Mouse (Mus musculus): ENCODE measurements around the gene Zfp341. TPM values are rescaled to one million over a fixed set of nuclear protein-coding genes. Genes with fewer than 3 reads are reported as not detected.
A peak's percentile ranks its signal among the peaks of the same experiment; 100 is the strongest.

Gene Zfp341
- polyA plus RNA-seq, 1 experiment from 2014 or later = 2.3 TPM

- peaks cover 26% of the 10 kb centered on the region for H3K4me1 ChIP-seq (ENCODE audit: control insufficient read depth, insufficient read depth, low read depth, low read length)
- 49% methylated on average over 19 of the region's 19 CpGs for WGBS
- peak overlapping the region; percentile 81 for H3K27ac ChIP-seq (ENCODE audit: low read depth, low read length)
- no peaks in the 10 kb centered on the region for H3K36me3 ChIP-seq (ENCODE audit: control insufficient read depth, insufficient read depth, low read length)
- no peaks in the 10 kb centered on the region for H3K9me3 ChIP-seq (ENCODE audit: control insufficient read depth, low read length)
- no peaks in the 10 kb centered on the region for H3K27me3 ChIP-seq (replicated peaks; ENCODE audit: control insufficient read depth, insufficient read depth, low read length)
- peak overlapping the region; percentile 4; the same call in 1 of the 2 replicates for H3K4me3 ChIP-seq (ENCODE audit: low read length)
- H3K9ac ChIP-seq (ENCODE audit: low read depth, low read length) = peak overlapping the region; percentile 2; the same call in 1 of the 2 replicates
- peak overlapping the region; percentile 53 for H3K4me2 ChIP-seq (ENCODE audit: low read length)
- peak; percentile 68 for ATAC-seq
These were observed 63.8 kb downstream of the Zfp341 start for GRCm38 (mm10) chr2:154676653-154677609.

DNA sequence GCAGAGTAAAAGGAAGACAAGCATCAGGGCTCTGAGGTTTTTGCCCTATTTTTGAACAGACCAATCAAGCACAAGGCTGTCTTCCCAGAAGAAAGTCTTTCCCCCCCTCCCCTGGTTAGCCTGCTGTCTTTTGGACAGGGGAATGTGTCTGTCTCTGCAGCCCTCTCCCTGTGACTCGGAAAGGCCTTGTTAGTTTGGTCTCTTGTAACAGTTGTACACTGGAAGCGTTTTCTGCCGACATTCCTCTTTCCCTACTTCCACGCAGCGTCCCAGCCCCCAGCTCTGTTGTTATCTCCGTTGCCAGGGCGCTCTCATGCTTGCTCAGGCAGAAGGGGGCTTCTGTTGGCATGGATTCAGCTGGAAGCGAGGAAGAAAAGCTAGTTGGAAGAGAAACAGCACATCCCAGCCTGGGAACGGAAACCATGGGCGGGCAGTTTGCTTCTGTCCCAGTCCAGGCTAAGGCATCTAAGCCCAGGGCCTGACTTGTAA, 64.6 kb downstream of the Zfp341 start:
- Histone ChIP-seq H3K9me3 (ENCODE audit: control insufficient read depth, low read length) (no peaks in the 10 kb centered on the region), H3K36me3 (ENCODE audit: control insufficient read depth, insufficient read depth, low read length) (no peaks in the 10 kb centered on the region), H3K4me1 (ENCODE audit: control insufficient read depth, insufficient read depth, low read depth, low read length) (peaks cover 34% of the 10 kb centered on the region), H3K27ac (ENCODE audit: low read depth, low read length) (peak overlapping the region; percentile 81), H3K9ac (ENCODE audit: low read depth, low read length) (peak overlapping the region; percentile 2; the same call in 1 of the 2 replicates), H3K27me3 (replicated peaks; ENCODE audit: control insufficient read depth, insufficient read depth, low read length) (no peaks in the 10 kb centered on the region), H3K4me2 (ENCODE audit: low read length) (peak overlapping the region; percentile 53), H3K4me3 (ENCODE audit: low read length) (peak overlapping the region; percentile 4; the same call in 1 of the 2 replicates)
- WGBS = 4% methylated on average over 10 of the region's 10 CpGs
- peak; percentile 85 for ATAC-seq

DNA sequence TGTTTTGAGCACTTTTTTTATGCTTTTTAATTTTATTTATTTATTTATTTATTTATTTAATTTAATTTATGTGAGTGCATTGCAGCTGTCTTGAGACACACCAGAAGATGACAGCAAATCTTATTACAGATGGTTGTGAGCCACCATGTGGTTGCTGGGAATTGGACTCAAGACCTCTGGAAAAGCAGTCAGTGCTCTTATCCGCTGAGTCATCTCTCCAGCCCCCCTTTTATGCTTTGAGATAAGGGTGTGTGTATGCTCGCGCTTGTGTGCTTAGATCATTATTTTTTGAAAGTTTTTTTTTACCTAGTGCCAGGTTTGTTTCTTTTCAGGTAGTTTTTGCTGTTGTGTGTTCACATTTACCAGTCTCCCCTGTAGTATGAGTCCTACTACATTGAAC, 65.9 kb downstream of the Zfp341 start:
- Histone ChIP-seq H3K36me3 (ENCODE audit: control insufficient read depth, insufficient read depth, low read length) (no peaks in the 10 kb centered on the region), H3K27ac (ENCODE audit: low read depth, low read length) (no peak overlapping the region), H3K4me1 (ENCODE audit: control insufficient read depth, insufficient read depth, low read depth, low read length) (peaks cover 42% of the 10 kb centered on the region), H3K4me2 (ENCODE audit: low read length) (no peak overlapping the region), H3K27me3 (replicated peaks; ENCODE audit: control insufficient read depth, insufficient read depth, low read length) (no peaks in the 10 kb centered on the region), H3K4me3 (ENCODE audit: low read length) (no peak overlapping the region), H3K9ac (ENCODE audit: low read depth, low read length) (no peak overlapping the region), H3K9me3 (ENCODE audit: control insufficient read depth, low read length) (no peaks in the 10 kb centered on the region)
- whole genome bisulfite sequencing = 87% methylated on average over 3 of the region's 3 CpGs
- no peak for ATAC-seq

DNA sequence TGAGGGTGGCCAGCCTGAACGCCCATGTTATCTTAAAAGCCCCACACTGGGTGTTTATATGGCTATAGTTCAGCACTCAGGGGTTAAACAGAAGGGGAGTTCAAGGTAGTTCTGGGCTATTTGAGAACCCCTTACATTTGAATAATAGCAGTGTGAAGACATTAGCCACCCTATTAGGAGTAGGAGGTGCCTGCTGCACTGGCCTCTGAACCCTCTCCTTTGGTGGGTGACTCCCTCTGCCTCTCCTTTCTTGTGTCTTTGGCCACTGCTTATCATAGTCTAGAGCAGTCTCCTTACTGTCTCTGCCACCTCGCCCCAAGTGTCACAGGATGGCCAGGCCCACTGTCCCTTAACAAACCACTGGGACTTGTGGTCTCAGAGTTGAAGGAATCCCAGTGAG, 67.2 kb downstream of the Zfp341 start:
- Histone ChIP-seq H3K4me2 (ENCODE audit: low read length) (no peak overlapping the region), H3K9ac (ENCODE audit: low read depth, low read length) (no peak overlapping the region), H3K36me3 (ENCODE audit: control insufficient read depth, insufficient read depth, low read length) (no peaks in the 10 kb centered on the region), H3K4me1 (ENCODE audit: control insufficient read depth, insufficient read depth, low read depth, low read length) (peaks cover 40% of the 10 kb centered on the region), H3K27me3 (replicated peaks; ENCODE audit: control insufficient read depth, insufficient read depth, low read length) (no peaks in the 10 kb centered on the region), H3K27ac (ENCODE audit: low read depth, low read length) (no peak overlapping the region), H3K9me3 (ENCODE audit: control insufficient read depth, low read length) (no peaks in the 10 kb centered on the region), H3K4me3 (ENCODE audit: low read length) (no peak overlapping the region)
- ATAC-seq = no peak
- 89% methylated on average over 2 of the region's 2 CpGs for WGBS

DNA sequence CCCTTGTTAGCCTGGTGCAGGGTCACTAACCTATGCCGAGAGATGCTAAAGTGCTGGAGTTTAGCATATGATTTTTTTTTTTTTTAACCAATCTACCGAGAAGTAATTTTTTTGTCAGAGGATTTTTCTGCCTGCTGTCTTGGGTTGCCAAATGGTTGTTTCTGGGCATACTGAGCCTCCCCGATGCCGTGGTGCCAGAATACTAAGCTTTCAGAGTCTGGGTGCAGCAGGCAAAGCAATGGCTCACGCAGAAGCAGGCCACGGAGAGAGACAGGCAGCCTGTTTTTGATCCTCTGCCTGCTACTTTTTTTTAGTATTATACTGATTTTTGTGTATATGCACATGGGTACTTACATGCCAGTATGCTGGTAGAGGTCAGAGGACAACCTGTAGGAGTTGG, 67.8 kb downstream of the Zfp341 start:
- H3K9ac ChIP-seq (ENCODE audit: low read depth, low read length) = no peak overlapping the region
- WGBS = 73% methylated on average over 6 of the region's 6 CpGs
- H3K9me3 ChIP-seq (ENCODE audit: control insufficient read depth, low read length) = no peaks in the 10 kb centered on the region
- no peak overlapping the region for H3K27ac ChIP-seq (ENCODE audit: low read depth, low read length)
- peaks cover 40% of the 10 kb centered on the region for H3K4me1 ChIP-seq (ENCODE audit: control insufficient read depth, insufficient read depth, low read depth, low read length)
- no peaks in the 10 kb centered on the region for H3K36me3 ChIP-seq (ENCODE audit: control insufficient read depth, insufficient read depth, low read length)
- no peak overlapping the region for H3K4me2 ChIP-seq (ENCODE audit: low read length)
- no peaks in the 10 kb centered on the region for H3K27me3 ChIP-seq (replicated peaks; ENCODE audit: control insufficient read depth, insufficient read depth, low read length)
- no peak overlapping the region for H3K4me3 ChIP-seq (ENCODE audit: low read length)
- ATAC-seq = no peak

GRCm38 (mm10) chr2:154682712-154683111, 69.6 kb downstream of the Zfp341 start:
- H3K4me3 ChIP-seq (ENCODE audit: low read length) = no peak overlapping the region

DNA sequence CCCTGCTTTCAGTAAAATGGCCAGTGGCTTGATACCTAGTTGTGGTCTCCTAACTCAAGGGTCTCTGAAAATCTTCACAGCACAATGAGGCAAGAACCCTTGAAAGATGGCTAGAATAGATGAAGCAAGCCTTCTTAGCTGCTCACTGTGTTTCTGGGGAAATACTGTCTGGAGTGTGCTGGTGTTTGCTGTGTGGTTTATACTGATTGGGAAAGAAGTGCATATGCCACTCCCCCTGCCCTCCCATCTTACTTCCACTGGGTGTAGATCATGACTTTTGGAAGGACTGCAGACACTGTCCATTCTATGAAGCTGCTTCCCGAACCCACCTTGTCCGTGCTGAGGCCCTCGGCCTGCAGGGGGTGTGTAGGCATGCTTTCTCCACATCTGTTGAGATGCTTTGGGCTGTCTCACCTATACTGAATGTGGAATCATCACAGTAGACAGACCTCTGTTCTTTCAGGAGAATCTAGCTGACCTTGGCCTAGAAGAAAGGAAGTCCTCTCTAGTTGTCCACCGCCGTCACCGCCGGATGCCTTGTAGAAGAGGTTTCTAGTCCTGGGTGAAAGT, 71.9 kb downstream of the Zfp341 start:
- ATAC-seq = no peak
- WGBS = 92% methylated on average over 7 of the region's 7 CpGs
- peaks cover 4% of the 10 kb centered on the region; the same call in 1 of the 2 replicates for H3K36me3 ChIP-seq (ENCODE audit: control insufficient read depth, insufficient read depth, low read length)
- no peaks in the 10 kb centered on the region for H3K9me3 ChIP-seq (ENCODE audit: control insufficient read depth, low read length)
- no peak overlapping the region for H3K27ac ChIP-seq (ENCODE audit: low read depth, low read length)
- no peak overlapping the region for H3K9ac ChIP-seq (ENCODE audit: low read depth, low read length)
- H3K4me2 ChIP-seq (ENCODE audit: low read length) = no peak overlapping the region
- H3K4me1 ChIP-seq (ENCODE audit: control insufficient read depth, insufficient read depth, low read depth, low read length) = peaks cover 23% of the 10 kb centered on the region
- H3K27me3 ChIP-seq (replicated peaks; ENCODE audit: control insufficient read depth, insufficient read depth, low read length) = no peaks in the 10 kb centered on the region
- no peak overlapping the region for H3K4me3 ChIP-seq (ENCODE audit: low read length)

More at GRCm38 (mm10) chr2:154682712-154683111, 69.6 kb downstream of the Zfp341 start:
- peak overlapping the region; percentile 30; the same call in 1 of the 2 replicates for H3K27ac ChIP-seq (ENCODE audit: low read depth, low read length)
- ATAC-seq = 0 out of 2 replicates have a peak, but pooled peaks have one; percentile 13
- no peaks in the 10 kb centered on the region for H3K9me3 ChIP-seq (ENCODE audit: control insufficient read depth, low read length)
- no peak overlapping the region for H3K9ac ChIP-seq (ENCODE audit: low read depth, low read length)
- H3K36me3 ChIP-seq (ENCODE audit: control insufficient read depth, insufficient read depth, low read length) = no peaks in the 10 kb centered on the region
- H3K4me2 ChIP-seq (ENCODE audit: low read length) = no peak overlapping the region
- WGBS = 26% methylated on average over 1 of the region's 1 CpGs
- no peaks in the 10 kb centered on the region for H3K27me3 ChIP-seq (replicated peaks; ENCODE audit: control insufficient read depth, insufficient read depth, low read length)
- H3K4me1 ChIP-seq (ENCODE audit: control insufficient read depth, insufficient read depth, low read depth, low read length) = peaks cover 30% of the 10 kb centered on the region

DNA sequence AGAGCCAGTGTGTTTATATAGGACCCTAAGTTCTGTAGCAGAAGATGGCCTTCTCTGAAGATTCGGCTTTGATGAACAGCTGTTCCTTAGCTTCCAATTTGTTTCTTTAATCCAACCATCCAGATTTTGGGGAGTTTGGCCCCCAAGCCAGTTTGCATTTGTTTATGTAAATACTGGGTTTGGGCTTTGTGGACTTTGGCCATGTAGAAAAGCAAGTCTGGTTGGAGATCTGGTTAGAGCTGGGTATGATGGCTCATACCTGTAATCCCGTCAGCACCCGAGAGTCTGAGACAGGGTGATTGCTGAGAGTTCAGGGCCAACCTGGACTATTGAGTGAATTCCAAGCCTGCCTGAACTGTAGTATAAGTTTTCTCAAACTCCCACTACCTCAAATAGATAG, 72.7 kb downstream of the Zfp341 start:
- H3K4me3 ChIP-seq (ENCODE audit: low read length) = no peak overlapping the region
- peaks cover 11% of the 10 kb centered on the region for H3K36me3 ChIP-seq (ENCODE audit: control insufficient read depth, insufficient read depth, low read length)
- H3K4me1 ChIP-seq (ENCODE audit: control insufficient read depth, insufficient read depth, low read depth, low read length) = peaks cover 23% of the 10 kb centered on the region
- ATAC-seq = no peak
- H3K27ac ChIP-seq (ENCODE audit: low read depth, low read length) = no peak overlapping the region
- H3K9ac ChIP-seq (ENCODE audit: low read depth, low read length) = no peak overlapping the region
- H3K9me3 ChIP-seq (ENCODE audit: control insufficient read depth, low read length) = no peaks in the 10 kb centered on the region
- no peaks in the 10 kb centered on the region for H3K27me3 ChIP-seq (replicated peaks; ENCODE audit: control insufficient read depth, insufficient read depth, low read length)
- no peak overlapping the region for H3K4me2 ChIP-seq (ENCODE audit: low read length)
- WGBS = 93% methylated on average over 3 of the region's 3 CpGs

- Histone ChIP-seq H3K9me3 (ENCODE audit: control insufficient read depth, low read length) (no peaks in the 10 kb centered on the region), H3K4me2 (ENCODE audit: low read length) (no peak overlapping the region), H3K9ac (ENCODE audit: low read depth, low read length) (no peak overlapping the region), H3K4me1 (ENCODE audit: control insufficient read depth, insufficient read depth, low read depth, low read length) (peaks cover 20% of the 10 kb centered on the region), H3K36me3 (ENCODE audit: control insufficient read depth, insufficient read depth, low read length) (peaks cover 13% of the 10 kb centered on the region), H3K27ac (ENCODE audit: low read depth, low read length) (no peak overlapping the region), H3K27me3 (replicated peaks; ENCODE audit: control insufficient read depth, insufficient read depth, low read length) (no peaks in the 10 kb centered on the region), H3K4me3 (ENCODE audit: low read length) (no peak overlapping the region)
- 94% methylated on average over 3 of the region's 3 CpGs for WGBS
- no peak for ATAC-seq
These were observed 73.7 kb downstream of the Zfp341 start for GRCm38 (mm10) chr2:154686819-154687218.

Measured in hindbrain, embryonic 16.5 days (tissue).